Mouse (Mus musculus) stomach, postnatal 0 days (tissue): ENCODE data around the gene C130050O18Rik. TPM values are rescaled to one million over a fixed set of nuclear protein-coding genes. Genes with fewer than 3 reads are reported as not detected.

Source experiments
- ATAC-seq: fragments of 200-750 bp; cut with Nextera tagmentation; 2 replicates; pipeline ENCODE4 v1.8.0; 2017; ENCODE audit not compliant: low FRiP score, low TSS enrichment
- DNase-seq: peaks from one replicate; pipeline ENCODE4 v3.0.0-alpha.2; 2016; ENCODE audit warnings: low spot score
- H3K27ac ChIP-seq: fragments of 300-500 bp; sonication (generic); replicated peaks from 2 replicates; pipeline ENCODE4 v1.5.1; 2014; ENCODE audit warnings: mild to moderate bottlenecking, control low read depth
- H3K27me3 ChIP-seq: fragments of 300-500 bp; sonication (generic); 2 replicates; pipeline ENCODE4 v1.6.1; 2014; ENCODE audit warnings: low read length; ENCODE audit not compliant: control insufficient read depth, insufficient read depth
- H3K36me3 ChIP-seq: fragments of 300-500 bp; sonication (generic); 2 replicates; pipeline ENCODE4 v1.6.1; 2014; ENCODE audit warnings: low read length, mixed read lengths; ENCODE audit not compliant: control insufficient read depth, insufficient read depth
- H3K4me1 ChIP-seq: fragments of 300-500 bp; sonication (generic); replicated peaks from 2 replicates; pipeline ENCODE4 v1.6.1; 2014; ENCODE audit warnings: antibody characterized with exemption; ENCODE audit not compliant: control insufficient read depth, insufficient read depth
- H3K4me2 ChIP-seq: fragments of 300-500 bp; sonication (generic); replicated peaks from 2 replicates; pipeline ENCODE4 v1.6.1; 2014; ENCODE audit warnings: low read depth, mild to moderate bottlenecking, control low read depth, moderate library complexity
- H3K4me3 ChIP-seq: fragments of 300-500 bp; sonication (generic); 2 replicates; pipeline ENCODE4 v1.5.1; 2014; ENCODE audit warnings: low read depth, low read length, control low read depth
- H3K9ac ChIP-seq: fragments of 300-500 bp; sonication (generic); 2 replicates; pipeline ENCODE4 v1.6.1; 2014; ENCODE audit warnings: mild to moderate bottlenecking, low read length, control low read depth, mixed read lengths
- H3K9me3 ChIP-seq: fragments of 300-500 bp; sonication (generic); 2 replicates; pipeline ENCODE4 v1.6.1; 2016; ENCODE audit warnings: low read length; ENCODE audit not compliant: control insufficient read depth
- CTCF ChIP-seq: IDR thresholded peaks from 2 replicates; pipeline ENCODE4 v1.5.1; 2016; ENCODE audit warnings: antibody characterized with exemption, low read depth, mild to moderate bottlenecking, moderate library complexity
- EP300 ChIP-seq: optimal IDR thresholded peaks from 2 replicates; pipeline ENCODE3; 2016; ENCODE audit warnings: antibody characterized with exemption
- WGBS: fragments of 180-500 bp; shearing (Covaris S2); extraction: QIAGEN DNeasy Blood & Tissue Kit; methylation state at CpG from one replicate; pipeline ENCODE4 v1.1.7; 2014; 5-methylcytosine and 5-hydroxymethylcytosine counted together
- polyA plus RNA-seq: library from polyadenylated mRNA; unstranded; fragments of >200 nt; fragmentation: Nextera tagmentation; extraction: Ambion mirVana; gene quantifications from 2 replicates; pipeline ENCODE4 v1.2.1, GENCODE M21; 2015

C130050O18Rik gene
- polyA plus RNA-seq, 1 experiment from 2014 or later = 0.46 TPM

- no peak for ATAC-seq
- no peak overlapping the region for H3K27ac ChIP-seq
- 85% methylated on average over 4 of the region's 4 CpGs for WGBS
Measured at GRCm38 (mm10) chr5:139437769-139438168, 32.7 kb downstream of the C130050O18Rik start.

GRCm38 (mm10) chr5:139438440-139438839, 33.4 kb downstream of the C130050O18Rik start:
- TF ChIP-seq CTCF (no peak), EP300 (no peak)
- Histone ChIP-seq H3K4me2 (no peak overlapping the region), H3K9me3 (no peaks in the 10 kb centered on the region), H3K27ac (no peak overlapping the region), H3K27me3 (no peaks in the 10 kb centered on the region), H3K36me3 (no peaks in the 10 kb centered on the region), H3K4me3 (no peak overlapping the region), H3K9ac (no peak overlapping the region), H3K4me1 (no peaks in the 10 kb centered on the region; the same call in 1 of the 2 replicates)
- ATAC-seq (no peak), DNase-seq (no peak)
- WGBS = 79% methylated on average over 12 of the region's 12 CpGs

More at GRCm38 (mm10) chr5:139437769-139438168, 32.7 kb downstream of the C130050O18Rik start:
- no peak for DNase-seq
- Histone ChIP-seq H3K36me3 (no peaks in the 10 kb centered on the region), H3K27me3 (no peaks in the 10 kb centered on the region), H3K4me3 (no peak overlapping the region), H3K9me3 (no peaks in the 10 kb centered on the region), H3K4me2 (no peak overlapping the region), H3K9ac (no peak overlapping the region), H3K4me1 (no peaks in the 10 kb centered on the region; the same call in 1 of the 2 replicates)
- TF ChIP-seq EP300 (no peak), CTCF (no peak)

GRCm38 (mm10) chr5:139440451-139440850, 35.4 kb downstream of the C130050O18Rik start:
- H3K4me1 ChIP-seq = no peaks in the 10 kb centered on the region; the same call in 1 of the 2 replicates
- DNase-seq = no peak
- H3K4me3 ChIP-seq = no peak overlapping the region
- no peaks in the 10 kb centered on the region for H3K36me3 ChIP-seq
- TF ChIP-seq EP300 (no peak), CTCF (no peak)
- H3K27ac ChIP-seq = no peak overlapping the region
- H3K9me3 ChIP-seq = no peaks in the 10 kb centered on the region
- no peaks in the 10 kb centered on the region for H3K27me3 ChIP-seq
- ATAC-seq = no peak
- H3K4me2 ChIP-seq = no peak overlapping the region
- 74% methylated on average over 5 of the region's 5 CpGs for WGBS
- H3K9ac ChIP-seq = no peak overlapping the region

GRCm38 (mm10) chr5:139440926-139441725, 36.0 kb downstream of the C130050O18Rik start:
- ATAC-seq (no peak), DNase-seq (no peak)
- Histone ChIP-seq H3K4me2 (no peak overlapping the region), H3K9me3 (no peaks in the 10 kb centered on the region), H3K27ac (no peak overlapping the region), H3K4me1 (no peaks in the 10 kb centered on the region; the same call in 1 of the 2 replicates), H3K36me3 (no peaks in the 10 kb centered on the region), H3K9ac (no peak overlapping the region), H3K27me3 (no peaks in the 10 kb centered on the region), H3K4me3 (no peak overlapping the region)
- TF ChIP-seq CTCF (no peak), EP300 (no peak)
- 96% methylated on average over 11 of the region's 11 CpGs for WGBS

- Histone ChIP-seq H3K27ac (no peak overlapping the region), H3K4me2 (no peak overlapping the region), H3K4me1 (no peaks in the 10 kb centered on the region; the same call in 1 of the 2 replicates), H3K9me3 (no peaks in the 10 kb centered on the region), H3K27me3 (no peaks in the 10 kb centered on the region), H3K36me3 (no peaks in the 10 kb centered on the region), H3K9ac (no peak overlapping the region), H3K4me3 (no peak overlapping the region)
- TF ChIP-seq CTCF (no peak), EP300 (no peak)
- WGBS = 98% methylated on average over 2 of the region's 2 CpGs
- ATAC-seq (no peak), DNase-seq (no peak)
Measured at GRCm38 (mm10) chr5:139441726-139442018, 36.6 kb downstream of the C130050O18Rik start.

DNA sequence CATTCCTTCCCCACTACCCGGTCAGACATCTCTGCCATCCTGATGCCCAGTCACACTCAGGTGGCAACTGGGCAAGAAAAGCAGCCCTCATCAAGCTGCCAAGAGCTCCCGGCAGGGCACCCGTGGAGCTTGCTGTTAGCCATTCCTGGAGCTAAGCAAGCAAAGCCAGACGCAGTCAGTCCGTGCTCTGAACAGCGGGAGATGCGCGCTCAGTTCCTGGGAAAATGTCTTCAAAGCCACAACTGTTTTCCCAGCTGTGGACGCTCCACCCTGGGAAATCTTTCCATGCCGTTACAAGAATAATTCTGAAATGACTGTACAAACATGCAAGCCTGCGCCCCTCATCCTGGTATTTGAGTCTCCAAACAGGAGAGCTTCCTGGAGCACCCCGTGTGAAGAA, 37.3 kb downstream of the C130050O18Rik start:
- Histone ChIP-seq H3K27ac (no peak overlapping the region), H3K4me2 (no peak overlapping the region), H3K9me3 (no peaks in the 10 kb centered on the region), H3K27me3 (no peaks in the 10 kb centered on the region), H3K36me3 (no peaks in the 10 kb centered on the region), H3K9ac (no peak overlapping the region; the same call in 1 of the 2 replicates), H3K4me1 (no peaks in the 10 kb centered on the region; the same call in 1 of the 2 replicates), H3K4me3 (no peak overlapping the region)
- ATAC-seq (no peak), DNase-seq (no peak)
- TF ChIP-seq CTCF = no peak
- no peak for TF ChIP-seq EP300
- 54% methylated on average over 12 of the region's 12 CpGs for WGBS
